Mouse (Mus musculus) olfactory bulb, adult 2 months (tissue): ENCODE data around the gene Ngrn.

Experiments
- CTCF ChIP-seq: fragments of 200-500 bp; IDR thresholded peaks from 2 replicates; pipeline ENCODE4 v1.5.1; 2012; ENCODE audit warnings: low read depth, mild to moderate bottlenecking, low read length, moderate library complexity; ENCODE audit not compliant: insufficient read depth
- POLR2A ChIP-seq: fragments of 200-500 bp; IDR thresholded peaks from 2 replicates; pipeline ENCODE4 v1.6.1; 2012; ENCODE audit warnings: mild to moderate bottlenecking, low read depth, low read length, moderate library complexity; ENCODE audit not compliant: insufficient read depth

DNA sequence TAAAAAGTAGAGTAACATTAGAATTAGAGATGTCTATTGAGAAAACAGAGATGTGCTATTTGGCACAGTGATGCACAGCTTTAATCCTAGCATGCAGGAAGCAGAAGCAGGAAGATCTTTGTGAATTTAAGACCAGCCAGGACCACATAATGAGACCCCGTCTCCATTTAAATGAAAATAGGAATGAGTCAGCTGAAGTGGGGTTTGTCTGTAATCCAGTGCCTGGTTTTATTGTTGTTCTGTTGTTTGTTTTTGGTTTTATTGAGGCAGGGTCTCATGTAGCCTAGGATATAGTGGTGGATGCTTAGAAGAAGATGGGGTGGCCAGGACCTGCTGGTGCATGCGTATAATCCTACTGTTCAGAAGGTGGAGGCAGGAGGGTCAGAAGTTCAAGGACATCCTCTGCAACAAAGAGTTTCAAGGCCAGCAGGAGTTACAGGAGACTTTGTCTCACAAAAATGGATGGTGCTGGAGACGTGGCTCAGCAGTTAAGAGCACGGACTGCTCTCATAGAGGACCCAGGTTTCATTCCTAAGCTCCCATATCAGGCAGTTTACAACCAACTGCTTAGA lies 39.8 kb upstream of the Ngrn start:
- TF ChIP-seq POLR2A, result no peak
- no peak for TF ChIP-seq CTCF
